Mouse (Mus musculus): ENCODE results near the gene Atp8a1.

Gene Atp8a1

GRCm38 (mm10) chr5:67629440-67629839 lies 217.8 kb downstream of the Atp8a1 start:
- DNase-seq (ENCODE audit: low spot score), result no peak

- DNase-seq (ENCODE audit: low spot score), result no peak
Observed at GRCm38 (mm10) chr5:67628180-67628940, 218.9 kb downstream of the Atp8a1 start.

GRCm38 (mm10) chr5:67621230-67621629 lies 226.0 kb downstream of the Atp8a1 start:
- no peak for DNase-seq (ENCODE audit: low spot score)

GRCm38 (mm10) chr5:67609520-67609837 lies 237.8 kb downstream of the Atp8a1 start:
- no peak for DNase-seq (ENCODE audit: low spot score)

- DNase-seq (ENCODE audit: low spot score), result no peak
Observed at GRCm38 (mm10) chr5:67608674-67609519, 238.3 kb downstream of the Atp8a1 start.

- DNase-seq (ENCODE audit: low spot score), result no peak
Observed at GRCm38 (mm10) chr5:67607804-67608673, 239.2 kb downstream of the Atp8a1 start, which contains the start of gene Shisa3. Shisa3 (plus strand) TSS chr5:67607882.

- no peak for DNase-seq (ENCODE audit: low spot score)
Observed at GRCm38 (mm10) chr5:67606916-67607803, 240.1 kb downstream of the Atp8a1 start.

- no peak for DNase-seq (ENCODE audit: low spot score)
Observed at GRCm38 (mm10) chr5:67605951-67606350, 241.3 kb downstream of the Atp8a1 start.

- no peak for DNase-seq (ENCODE audit: low spot score)
Observed at GRCm38 (mm10) chr5:67599935-67600334, 247.3 kb downstream of the Atp8a1 start.

- DNase-seq (ENCODE audit: low spot score), result no peak
Observed at GRCm38 (mm10) chr5:67595629-67596028, 251.6 kb downstream of the Atp8a1 start.

GRCm38 (mm10) chr5:67595070-67595469 lies 252.2 kb downstream of the Atp8a1 start:
- DNase-seq (ENCODE audit: low spot score), result no peak

- DNase-seq (ENCODE audit: low spot score), result no peak
Observed at GRCm38 (mm10) chr5:67579725-67580633, 267.3 kb downstream of the Atp8a1 start.

- no peak for DNase-seq (ENCODE audit: low spot score)
Observed at GRCm38 (mm10) chr5:67575705-67576104, 271.5 kb downstream of the Atp8a1 start.

- DNase-seq (ENCODE audit: low spot score), result no peak
Observed at GRCm38 (mm10) chr5:67574039-67574438, 273.2 kb downstream of the Atp8a1 start.

- no peak for DNase-seq (ENCODE audit: low spot score)
Observed at GRCm38 (mm10) chr5:67572552-67573155, 274.6 kb downstream of the Atp8a1 start.

Measured in layer of hippocampus, adult 9-10 months (tissue).